Mouse (Mus musculus) myocyte (in vitro differentiated cells): ENCODE measurements around the gene Slc22a8. TPM values are rescaled to one million over a fixed set of nuclear protein-coding genes. Genes with fewer than 3 reads are reported as not detected.

Experiments used
- H3K27me3 ChIP-seq: one replicate; pipeline ENCODE4 v1.6.1; 2011; ENCODE audit not compliant: control insufficient read depth, insufficient read depth, insufficient read length
- H3K36me3 ChIP-seq: one replicate; pipeline ENCODE4 v1.6.1; 2011; ENCODE audit not compliant: control insufficient read depth, insufficient read depth
- H3K4me2 ChIP-seq: one replicate; pipeline ENCODE4 v1.6.1; 2011; ENCODE audit warnings: low read depth, control low read depth
- H3K4me3 ChIP-seq: one replicate; pipeline ENCODE4 v1.5.1; 2011; ENCODE audit warnings: mild to moderate bottlenecking, control low read depth, moderate library complexity
- H3K79me2 ChIP-seq: one replicate; pipeline ENCODE4 v1.6.1; 2011; ENCODE audit not compliant: control insufficient read depth, insufficient read depth
- H3ac ChIP-seq: one replicate; pipeline ENCODE4 v1.6.1; 2011; ENCODE audit not compliant: control insufficient read depth, insufficient read length
- CEBPB ChIP-seq: IDR thresholded peaks from 2 replicates; pipeline ENCODE4 v1.6.1; 2011; ENCODE audit warnings: mild to moderate bottlenecking, moderate library complexity; ENCODE audit not compliant: poor library complexity, insufficient read depth, severe bottlenecking
- E2F4 ChIP-seq: IDR thresholded peaks from one replicate; pipeline ENCODE4 v1.6.1; 2011; ENCODE audit warnings: mild to moderate bottlenecking, control low read depth, moderate library complexity; ENCODE audit not compliant: insufficient read depth
- MAX ChIP-seq: IDR thresholded peaks from one replicate; pipeline ENCODE4 v1.6.1; 2011; ENCODE audit warnings: low read depth, mild to moderate bottlenecking, control low read depth
- MYOD1 ChIP-seq, 3 experiments: IDR thresholded peaks; one replicate each; pipeline ENCODE4 v1.6.1; 2011; ENCODE audit warnings: control low read depth in 2 of 3, low read depth in 2 of 3, mild to moderate bottlenecking in 2 of 3, moderate library complexity in 1 of 3; ENCODE audit not compliant: insufficient read length in 2 of 3, control insufficient read depth in 1 of 3
- MYOG ChIP-seq, 3 experiments: IDR thresholded peaks; one replicate each; pipeline ENCODE4 v1.6.1; 2011; ENCODE audit warnings: control low read depth in 2 of 3, low read depth in 2 of 3, mild to moderate bottlenecking in 2 of 3; ENCODE audit not compliant: insufficient read length in 2 of 3, control insufficient read depth in 1 of 3, insufficient read depth in 1 of 3
- POLR2A ChIP-seq: IDR thresholded peaks from one replicate; pipeline ENCODE4 v1.6.1; 2011; ENCODE audit warnings: low read depth, mild to moderate bottlenecking, control low read depth, moderate library complexity; ENCODE audit not compliant: insufficient read length
- POLR2AphosphoS2 ChIP-seq: IDR thresholded peaks from one replicate; pipeline ENCODE4 v1.6.1; 2011; ENCODE audit warnings: low read depth, control low read depth; ENCODE audit not compliant: insufficient read length
- REST ChIP-seq: IDR thresholded peaks from one replicate; pipeline ENCODE4 v1.6.1; 2011; ENCODE audit warnings: mild to moderate bottlenecking, control low read depth, moderate library complexity; ENCODE audit not compliant: insufficient read depth, insufficient read length
- SRF ChIP-seq: IDR thresholded peaks from one replicate; pipeline ENCODE4 v1.6.1; 2011; ENCODE audit warnings: low read depth; ENCODE audit not compliant: control insufficient read depth, insufficient read length
- TCF12 ChIP-seq: IDR thresholded peaks from one replicate; pipeline ENCODE4 v1.6.1; 2011; ENCODE audit warnings: mild to moderate bottlenecking, control low read depth; ENCODE audit not compliant: poor library complexity, insufficient read depth, severe bottlenecking
- TCF3 ChIP-seq: IDR thresholded peaks from one replicate; pipeline ENCODE4 v1.6.1; 2011; ENCODE audit warnings: low read depth, control low read depth; ENCODE audit not compliant: insufficient read length
- USF1 ChIP-seq: IDR thresholded peaks from one replicate; pipeline ENCODE4 v1.6.1; 2011; ENCODE audit warnings: low read depth, mild to moderate bottlenecking, control low read depth, moderate library complexity
- polyA plus RNA-seq: library from polyadenylated mRNA; unstranded; fragments of >200 nt; fragmentation: generic; extraction: Trizol; gene quantifications from one replicate; pipeline ENCODE4 v1.2.1, GENCODE M21; 2012; ENCODE audit warnings: missing spikeins

Slc22a8 gene
- polyA plus RNA-seq, 1 experiment: not detected

GRCm38 (mm10) chr19:8614343-8614742 lies 23.3 kb downstream of the Slc22a8 start:
- Histone ChIP-seq H3ac (no peak overlapping the region), H3K27me3 (peaks cover 22% of the 10 kb centered on the region), H3K4me2 (no peak overlapping the region), H3K36me3 (no peaks in the 10 kb centered on the region), H3K4me3 (no peak overlapping the region), H3K79me2 (no peaks in the 10 kb centered on the region)
- TF ChIP-seq SRF (no peak), POLR2AphosphoS2 (no peak), MAX (no peak), TCF3 (no peak)

DNA sequence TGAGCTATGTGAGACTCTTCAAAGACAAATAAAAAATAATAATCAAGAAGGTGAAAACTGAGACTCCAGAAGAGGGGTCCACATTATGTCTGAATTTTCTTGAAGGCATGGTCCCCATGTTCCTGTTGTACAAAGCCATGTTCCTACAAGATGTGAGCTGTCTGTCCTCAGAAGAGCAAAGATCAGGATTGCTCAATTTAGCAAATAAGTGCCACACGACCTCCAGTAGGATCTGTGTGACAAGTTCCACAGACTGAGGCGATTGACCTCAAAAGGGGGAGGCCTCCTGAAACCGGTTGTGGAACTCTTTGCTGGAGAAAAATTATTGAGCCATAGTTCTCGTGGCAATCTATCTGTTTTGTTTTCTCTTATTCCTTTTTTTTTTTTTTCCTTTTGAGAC lies 25.3 kb downstream of the Slc22a8 start:
- H3K27me3 ChIP-seq: peaks cover 21% of the 10 kb centered on the region
- H3K4me2 ChIP-seq: no peak overlapping the region
- no peak overlapping the region for H3ac ChIP-seq
- TF ChIP-seq CEBPB: no peak
- TF ChIP-seq E2F4: no peak
- TF ChIP-seq TCF3: no peak
- no peak for TF ChIP-seq POLR2A
- no peak for TF ChIP-seq USF1
- no peak for TF ChIP-seq MYOD1 (IDR thresholded peaks at IDR 0.05; ENCODE audit: control insufficient read depth in 1 of 3, insufficient read length in 2 of 3, low read depth in 2 of 3)
- no peak for TF ChIP-seq REST
- no peak for TF ChIP-seq MYOG (IDR thresholded peaks at IDR 0.05; ENCODE audit: control insufficient read depth in 1 of 3, insufficient read depth in 1 of 3, insufficient read length in 2 of 3, low read depth in 2 of 3)
- no peak for TF ChIP-seq MAX
- no peak for TF ChIP-seq SRF
- no peaks in the 10 kb centered on the region for H3K36me3 ChIP-seq
- H3K79me2 ChIP-seq: no peaks in the 10 kb centered on the region
- no peak overlapping the region for H3K4me3 ChIP-seq

DNA sequence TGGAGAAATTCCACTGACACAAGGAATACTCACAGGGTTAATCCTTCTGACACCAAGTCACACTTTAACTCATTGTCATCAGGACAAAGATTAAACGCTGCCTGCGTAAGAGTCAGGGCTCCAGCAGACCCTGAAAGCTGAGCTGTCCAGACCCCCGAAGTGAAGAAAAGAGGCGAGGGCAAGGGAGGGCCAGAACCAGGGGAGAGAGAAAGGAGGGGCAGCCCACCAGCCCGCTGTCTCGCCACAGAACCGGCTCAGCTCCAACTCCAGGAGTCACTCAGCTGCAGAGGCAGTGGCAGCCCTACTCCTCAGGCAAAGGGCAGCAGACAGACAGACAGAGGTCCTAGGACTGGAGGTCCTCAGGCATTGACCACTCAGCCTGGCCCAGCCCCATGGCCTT lies 26.9 kb downstream of the Slc22a8 start, which contains the start of gene Slc22a6:
Gene Slc22a6, plus strand, starts transcription at position 136 of the 400 bp plus-strand sequence.
- no peak within 1 kb of the TSS for H3ac ChIP-seq
- no peaks in the 10 kb centered on the region for H3K36me3 ChIP-seq
- H3K27me3 ChIP-seq: peaks cover 30% of the 10 kb centered on the region
- TF ChIP-seq E2F4 (no peak), MYOD1 (IDR thresholded peaks at IDR 0.05; ENCODE audit: control insufficient read depth in 1 of 3, insufficient read length in 2 of 3, low read depth in 2 of 3) (no peak), MYOG (IDR thresholded peaks at IDR 0.05; ENCODE audit: control insufficient read depth in 1 of 3, insufficient read depth in 1 of 3, insufficient read length in 2 of 3, low read depth in 2 of 3) (no peak), CEBPB (no peak), POLR2A (no peak), REST (no peak), USF1 (no peak), MAX (no peak), TCF3 (no peak), SRF (no peak), TCF12 (no peak), POLR2AphosphoS2 (no peak)
- no peaks in the 10 kb centered on the region for H3K79me2 ChIP-seq
- no peak within 1 kb of the TSS for H3K4me2 ChIP-seq
- no peak within 1 kb of the TSS for H3K4me3 ChIP-seq

- H3K36me3 ChIP-seq: no peaks in the 10 kb centered on the region
- peaks cover 51% of the 10 kb centered on the region for H3K27me3 ChIP-seq
- TF ChIP-seq MYOG (IDR thresholded peaks at IDR 0.05; ENCODE audit: control insufficient read depth in 1 of 3, insufficient read depth in 1 of 3, insufficient read length in 2 of 3, low read depth in 2 of 3) (no peak), USF1 (no peak), MAX (no peak), CEBPB (no peak), POLR2A (no peak), REST (no peak), E2F4 (no peak), POLR2AphosphoS2 (no peak), TCF3 (no peak), TCF12 (no peak), MYOD1 (IDR thresholded peaks at IDR 0.05; ENCODE audit: control insufficient read depth in 1 of 3, insufficient read length in 2 of 3, low read depth in 2 of 3) (no peak), SRF (no peak)
- no peak overlapping the region for H3K4me3 ChIP-seq
- no peak overlapping the region for H3K4me2 ChIP-seq
- H3ac ChIP-seq: no peak overlapping the region
- no peaks in the 10 kb centered on the region for H3K79me2 ChIP-seq
Measured at GRCm38 (mm10) chr19:8621098-8621497, 30.0 kb downstream of the Slc22a8 start.

DNA sequence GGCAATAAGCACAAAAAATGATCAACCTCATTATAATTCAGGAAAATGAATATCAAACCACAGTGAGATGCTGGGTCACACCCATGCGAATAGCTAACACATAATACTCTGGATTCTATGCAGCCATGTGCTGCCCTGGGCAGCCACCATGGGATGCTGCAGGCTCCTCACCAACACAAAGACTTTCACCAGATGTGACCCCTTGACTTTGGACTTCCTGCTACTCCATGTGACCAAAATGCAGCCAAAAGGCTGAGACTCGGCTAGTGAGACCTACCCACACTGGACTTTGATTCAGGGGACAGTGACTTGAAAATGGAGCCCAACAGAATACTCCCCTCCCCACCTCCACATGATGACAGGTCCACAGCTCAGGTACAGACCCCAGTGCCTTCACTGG lies 39.2 kb downstream of the Slc22a8 start:
- H3K36me3 ChIP-seq: no peaks in the 10 kb centered on the region
- no peak overlapping the region for H3K4me3 ChIP-seq
- H3K79me2 ChIP-seq: no peaks in the 10 kb centered on the region
- H3K4me2 ChIP-seq: no peak overlapping the region
- TF ChIP-seq E2F4 (no peak), USF1 (no peak), TCF12 (no peak), POLR2A (no peak), REST (no peak), CEBPB (no peak), MAX (no peak)
- no peak overlapping the region for H3ac ChIP-seq
- H3K27me3 ChIP-seq: peaks cover 24% of the 10 kb centered on the region
